Mouse (Mus musculus) forebrain, embryonic 13.5 days (tissue): ENCODE results near the gene Atp13a1. TPM values are rescaled to one million over a fixed set of nuclear protein-coding genes. Genes with fewer than 3 reads are reported as not detected.

Experiments used
- ATAC-seq: fragments of 200-750 bp; cut with Nextera tagmentation; 2 replicates; pipeline ENCODE4 v1.8.0; 2017
- H3K27ac ChIP-seq: fragments of 300-500 bp; sonication (generic); 2 replicates; pipeline ENCODE4 v1.5.1; 2015; ENCODE audit warnings: inconsistent platforms, mild to moderate bottlenecking, moderate library complexity
- H3K27me3 ChIP-seq: fragments of 300-500 bp; sonication (generic); 2 replicates; pipeline ENCODE4 v1.6.1; 2015; ENCODE audit warnings: mild to moderate bottlenecking, inconsistent platforms
- H3K36me3 ChIP-seq: fragments of 300-500 bp; sonication (generic); 2 replicates; pipeline ENCODE4 v1.6.1; 2015; ENCODE audit warnings: mild to moderate bottlenecking, inconsistent platforms; ENCODE audit not compliant: poor library complexity, severe bottlenecking
- H3K4me1 ChIP-seq: fragments of 300-500 bp; sonication (generic); 2 replicates; pipeline ENCODE4 v1.6.1; 2015; ENCODE audit warnings: inconsistent platforms
- H3K4me2 ChIP-seq: fragments of 300-500 bp; sonication (generic); 2 replicates; pipeline ENCODE4 v1.6.1; 2015; ENCODE audit warnings: inconsistent platforms, mild to moderate bottlenecking, moderate library complexity
- H3K4me3 ChIP-seq: fragments of 300-500 bp; sonication (generic); 2 replicates; pipeline ENCODE4 v1.5.1; 2015; ENCODE audit warnings: mild to moderate bottlenecking, inconsistent platforms
- H3K9ac ChIP-seq: fragments of 300-500 bp; sonication (generic); 2 replicates; pipeline ENCODE4 v1.6.1; 2015; ENCODE audit warnings: mild to moderate bottlenecking, inconsistent platforms
- H3K9me3 ChIP-seq: fragments of 300-500 bp; sonication (generic); replicated peaks from 2 replicates; pipeline ENCODE4 v1.6.1; 2016; ENCODE audit warnings: inconsistent platforms
- WGBS: fragments of 180-500 bp; shearing (Covaris S2); methylation state at CpG from one replicate; pipeline ENCODE4 v1.1.7; 2015; 5-methylcytosine and 5-hydroxymethylcytosine counted together
- polyA plus RNA-seq: library from polyadenylated mRNA; unstranded; fragments of >200 nt; fragmentation: Nextera tagmentation; extraction: Ambion mirVana; gene quantifications from 2 replicates; pipeline ENCODE4 v1.2.1, GENCODE M21; 2015

Atp13a1 gene
- polyA plus RNA-seq, 1 experiment from 2014 or later = 41.7 TPM

GRCm38 (mm10) chr8:69789105-69789504 lies 1.9 kb upstream of the Atp13a1 start:
- no peak overlapping the region for H3K4me3 ChIP-seq
- H3K27me3 ChIP-seq = no peaks in the 10 kb centered on the region
- no peak overlapping the region for H3K27ac ChIP-seq
- no peak for ATAC-seq
- WGBS = 93% methylated on average over 5 of the region's 5 CpGs
- H3K9me3 ChIP-seq = no peaks in the 10 kb centered on the region
- peaks cover 11% of the 10 kb centered on the region for H3K36me3 ChIP-seq
- peaks cover 29% of the 10 kb centered on the region for H3K4me1 ChIP-seq
- no peak overlapping the region for H3K9ac ChIP-seq
- no peak overlapping the region for H3K4me2 ChIP-seq

GRCm38 (mm10) chr8:69789731-69790130 lies 1.2 kb upstream of the Atp13a1 start:
- ATAC-seq = no peak
- no peaks in the 10 kb centered on the region for H3K9me3 ChIP-seq
- H3K36me3 ChIP-seq = peaks cover 17% of the 10 kb centered on the region
- no peak overlapping the region for H3K9ac ChIP-seq
- H3K27me3 ChIP-seq = no peaks in the 10 kb centered on the region
- H3K4me3 ChIP-seq = no peak overlapping the region
- peak overlapping the region; percentile 89; the same call in 1 of the 2 replicates for H3K4me2 ChIP-seq
- 79% methylated on average over 5 of the region's 5 CpGs for WGBS
- peaks cover 29% of the 10 kb centered on the region for H3K4me1 ChIP-seq
- H3K27ac ChIP-seq = no peak overlapping the region

GRCm38 (mm10) chr8:69790364-69790763 lies 599 bp upstream of the Atp13a1 start:
- 34% methylated on average over 11 of the region's 11 CpGs for WGBS
- H3K4me1 ChIP-seq = peaks cover 29% of the 10 kb centered on the region
- no peaks in the 10 kb centered on the region for H3K9me3 ChIP-seq
- H3K4me2 ChIP-seq = peak overlapping the region; percentile 89
- peak overlapping the region; percentile 69; the same call in 1 of the 2 replicates for H3K27ac ChIP-seq
- peak overlapping the region; percentile 100 for H3K4me3 ChIP-seq
- H3K36me3 ChIP-seq = peaks cover 24% of the 10 kb centered on the region
- H3K27me3 ChIP-seq = no peaks in the 10 kb centered on the region
- peak overlapping the region; percentile 98 for H3K9ac ChIP-seq
- no peak for ATAC-seq

GRCm38 (mm10) chr8:69791415-69792068 lies 579 bp downstream of the Atp13a1 start:
- WGBS = under 1% methylated on average over 47 of the region's 48 CpGs
- ATAC-seq = peak; percentile 81

GRCm38 (mm10) chr8:69793666-69794065 lies 2.7 kb downstream of the Atp13a1 start:
- H3K4me3 ChIP-seq = no peak overlapping the region
- H3K27me3 ChIP-seq = no peaks in the 10 kb centered on the region
- H3K9me3 ChIP-seq = no peaks in the 10 kb centered on the region
- H3K4me2 ChIP-seq = no peak overlapping the region
- WGBS = 96% methylated on average over 4 of the region's 4 CpGs
- H3K27ac ChIP-seq = no peak overlapping the region
- peaks cover 29% of the 10 kb centered on the region for H3K4me1 ChIP-seq
- peaks cover 57% of the 10 kb centered on the region for H3K36me3 ChIP-seq
- ATAC-seq = no peak
- no peak overlapping the region for H3K9ac ChIP-seq

More at GRCm38 (mm10) chr8:69791415-69792068, 579 bp downstream of the Atp13a1 start:
- H3K9me3 ChIP-seq = no peaks in the 10 kb centered on the region
- H3K27ac ChIP-seq = peak overlapping the region; percentile 69
- H3K4me1 ChIP-seq = peaks cover 29% of the 10 kb centered on the region
- peak overlapping the region; percentile 98 for H3K9ac ChIP-seq
- peak overlapping the region; percentile 89 for H3K4me2 ChIP-seq
- H3K27me3 ChIP-seq = no peaks in the 10 kb centered on the region
- H3K4me3 ChIP-seq = peak overlapping the region; percentile 100
- H3K36me3 ChIP-seq = peaks cover 35% of the 10 kb centered on the region

- Histone ChIP-seq H3K4me1 (peaks cover 29% of the 10 kb centered on the region), H3K9ac (no peak overlapping the region), H3K27me3 (no peaks in the 10 kb centered on the region), H3K9me3 (no peaks in the 10 kb centered on the region), H3K4me2 (no peak overlapping the region), H3K36me3 (peaks cover 61% of the 10 kb centered on the region), H3K27ac (no peak overlapping the region), H3K4me3 (no peak overlapping the region)
- 93% methylated on average over 3 of the region's 3 CpGs for WGBS
- ATAC-seq = no peak
These were observed 3.1 kb downstream of the Atp13a1 start for GRCm38 (mm10) chr8:69794096-69794495.

GRCm38 (mm10) chr8:69794901-69795300 lies 3.9 kb downstream of the Atp13a1 start:
- Histone ChIP-seq H3K4me1 (peaks cover 25% of the 10 kb centered on the region), H3K27ac (no peak overlapping the region), H3K27me3 (no peaks in the 10 kb centered on the region), H3K9me3 (no peaks in the 10 kb centered on the region), H3K9ac (no peak overlapping the region), H3K4me3 (no peak overlapping the region), H3K4me2 (no peak overlapping the region), H3K36me3 (peaks cover 69% of the 10 kb centered on the region)
- WGBS = 94% methylated on average over 6 of the region's 6 CpGs
- no peak for ATAC-seq

GRCm38 (mm10) chr8:69796721-69797345 lies 5.9 kb downstream of the Atp13a1 start:
- H3K36me3 ChIP-seq = peaks cover 88% of the 10 kb centered on the region
- 95% methylated on average over 16 of the region's 16 CpGs for WGBS
- no peak overlapping the region for H3K27ac ChIP-seq
- H3K4me2 ChIP-seq = no peak overlapping the region
- no peaks in the 10 kb centered on the region for H3K27me3 ChIP-seq
- no peak overlapping the region for H3K4me3 ChIP-seq
- no peaks in the 10 kb centered on the region for H3K9me3 ChIP-seq
- no peak for ATAC-seq
- H3K9ac ChIP-seq = no peak overlapping the region
- peaks cover 16% of the 10 kb centered on the region for H3K4me1 ChIP-seq

GRCm38 (mm10) chr8:69797661-69798060 lies 6.7 kb downstream of the Atp13a1 start:
- H3K27me3 ChIP-seq = no peaks in the 10 kb centered on the region
- no peak overlapping the region for H3K9ac ChIP-seq
- H3K4me2 ChIP-seq = no peak overlapping the region
- peaks cover 8% of the 10 kb centered on the region for H3K4me1 ChIP-seq
- H3K9me3 ChIP-seq = no peaks in the 10 kb centered on the region
- H3K27ac ChIP-seq = no peak overlapping the region
- H3K36me3 ChIP-seq = peaks cover 97% of the 10 kb centered on the region
- 94% methylated on average over 10 of the region's 10 CpGs for WGBS
- ATAC-seq = no peak
- no peak overlapping the region for H3K4me3 ChIP-seq

GRCm38 (mm10) chr8:69799261-69799660 lies 8.3 kb downstream of the Atp13a1 start:
- WGBS = 93% methylated on average over 8 of the region's 8 CpGs
- Histone ChIP-seq H3K4me1 (no peaks in the 10 kb centered on the region), H3K4me2 (no peak overlapping the region), H3K36me3 (peaks cover 100% of the 10 kb centered on the region), H3K9me3 (no peaks in the 10 kb centered on the region), H3K27me3 (no peaks in the 10 kb centered on the region), H3K27ac (no peak overlapping the region), H3K4me3 (no peak overlapping the region), H3K9ac (no peak overlapping the region)
- no peak for ATAC-seq

GRCm38 (mm10) chr8:69799946-69800345 lies 9.0 kb downstream of the Atp13a1 start:
- no peak for ATAC-seq
- H3K9me3 ChIP-seq = no peaks in the 10 kb centered on the region
- WGBS = 95% methylated on average over 5 of the region's 5 CpGs
- peaks cover 99% of the 10 kb centered on the region for H3K36me3 ChIP-seq
- H3K4me1 ChIP-seq = no peaks in the 10 kb centered on the region
- H3K27me3 ChIP-seq = no peaks in the 10 kb centered on the region
- no peak overlapping the region for H3K27ac ChIP-seq
- no peak overlapping the region for H3K9ac ChIP-seq
- H3K4me2 ChIP-seq = no peak overlapping the region
- H3K4me3 ChIP-seq = no peak overlapping the region

GRCm38 (mm10) chr8:69801796-69802195 lies 10.8 kb downstream of the Atp13a1 start:
- 95% methylated on average over 4 of the region's 4 CpGs for WGBS
- H3K9ac ChIP-seq = no peak overlapping the region
- no peaks in the 10 kb centered on the region for H3K4me1 ChIP-seq
- H3K27me3 ChIP-seq = no peaks in the 10 kb centered on the region
- H3K4me3 ChIP-seq = no peak overlapping the region
- H3K27ac ChIP-seq = no peak overlapping the region
- no peaks in the 10 kb centered on the region for H3K9me3 ChIP-seq
- no peak for ATAC-seq
- H3K36me3 ChIP-seq = peaks cover 99% of the 10 kb centered on the region
- no peak overlapping the region for H3K4me2 ChIP-seq
